ENCODE assay signal across 10 mouse cellular contexts in the genomic region with DNA sequence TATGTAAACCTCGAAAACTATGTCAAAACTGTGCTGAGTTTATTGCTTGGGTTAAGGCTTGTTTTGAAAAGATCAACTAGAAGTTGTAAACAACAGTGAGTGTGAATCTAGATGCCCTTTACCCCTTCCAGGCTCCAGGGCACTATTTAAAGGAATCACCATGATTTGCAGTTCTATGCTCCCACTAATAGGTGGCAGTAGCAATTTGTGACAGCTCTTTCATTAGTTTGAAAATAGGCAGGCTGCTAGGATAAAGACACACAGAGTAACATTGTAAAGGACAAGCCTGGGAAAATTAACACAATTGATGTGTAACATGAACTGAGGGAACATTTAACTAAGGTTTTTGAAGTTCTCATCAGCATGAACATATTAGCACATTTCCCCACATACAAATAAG.
DNase-seq lines count a peak whose midpoint lies in the region; ATAC-seq and TF ChIP-seq lines count a peak whose summit lies in the region.
"Had no signal": no experiment of that assay in that cellular context is flagged by ENCODE, and none has a peak within 500 bp of the region (broad histone marks: within the 10 kb centered on the region; RNA-seq: fewer than 3 reads in every experiment).

No protein-coding gene starts in this region.

- H3K4me2 ChIP-seq in forebrain, embryonic 12.5 days, result no peak overlapping the region

- no peak overlapping the region for H3K4me3 ChIP-seq in E14TG2a.4 (replicated peaks; ENCODE audit: low read length)
- no peak overlapping the region for H3K4me3 ChIP-seq in forebrain, embryonic 12.5 days (replicated peaks)

- no peak overlapping the region for H3K27ac ChIP-seq in forebrain, embryonic 12.5 days

- no peaks in the 10 kb centered on the region for H3K36me3 ChIP-seq in E14TG2a.4 (ENCODE audit: insufficient read depth, low read length)
- no peaks in the 10 kb centered on the region for H3K36me3 ChIP-seq in forebrain, embryonic 12.5 days (replicated peaks)

- H3K9ac ChIP-seq in forebrain, embryonic 12.5 days, result no peak overlapping the region

- WGBS in forebrain, embryonic 12.5 days, result 18% methylated on average over 1 of the region's 1 CpGs

- H3K27me3 ChIP-seq in E14TG2a.4 (ENCODE audit: insufficient read depth, low read length), result no peaks in the 10 kb centered on the region
- 0 out of 2 replicates have a peak, but pooled peaks cover 3% of the 10 kb centered on the region for H3K27me3 ChIP-seq in forebrain, embryonic 12.5 days

- ATAC-seq in forebrain, embryonic 12.5 days (ENCODE audit: low FRiP score), result peak; percentile 63
- ATAC-seq in monocyte, adult 5-6 weeks (replicated peaks; ENCODE audit: insufficient number of reproducible peaks, low FRiP score, low TSS enrichment, poor library complexity, severe bottlenecking), result no peak

- peak; percentile 16 for DNase-seq in kidney, adult 9 months
- no peak for DNase-seq in kidney, postnatal 25 days
- DNase-seq in A20 (ENCODE audit: low read depth, low spot score), result peak; percentile 16
- DNase-seq in neural tube, embryonic 10.5 days (ENCODE audit: extremely low spot score, low spot score), result no peak
- no peak for DNase-seq in thymus, postnatal 0 days (ENCODE audit: low spot score)
- DNase-seq: adrenal gland, adult 8-10 months; kidney, adult 8-10 months had no signal

- TF ChIP-seq CTCF in E14TG2a.4 (conservative IDR thresholded peaks at IDR 0.05; ENCODE audit: low read length), result peak; percentile 25

- H3K4me1 ChIP-seq in E14TG2a.4 (replicated peaks; ENCODE audit: low read depth, low read length), result no peaks in the 10 kb centered on the region
- H3K4me1 ChIP-seq in forebrain, embryonic 12.5 days, result no peaks in the 10 kb centered on the region

- H3K9me3 ChIP-seq in E14TG2a.4 (ENCODE audit: low read length), result no peaks in the 10 kb centered on the region
- no peaks in the 10 kb centered on the region for H3K9me3 ChIP-seq in forebrain, embryonic 12.5 days

Comparison
In these comparisons a context has a peak if more than half of its experiments do, and no peak if none do; other contexts are left out.
1. DNase-seq: peak in kidney, adult 9 months (single experiment) and A20 (single experiment); none in kidney, postnatal 25 days (0 of 2), neural tube, embryonic 10.5 days (single experiment) and thymus, postnatal 0 days (single experiment).